Mouse (Mus musculus) ZHBTc4 (cell line): ENCODE measurements around the gene Gjd2.

Source experiments
- DNase-seq: peaks from one replicate; pipeline ENCODE4 v3.0.0-alpha.2; 2011; ENCODE audit warnings: low read depth, low spot score

Gjd2 gene

DNA sequence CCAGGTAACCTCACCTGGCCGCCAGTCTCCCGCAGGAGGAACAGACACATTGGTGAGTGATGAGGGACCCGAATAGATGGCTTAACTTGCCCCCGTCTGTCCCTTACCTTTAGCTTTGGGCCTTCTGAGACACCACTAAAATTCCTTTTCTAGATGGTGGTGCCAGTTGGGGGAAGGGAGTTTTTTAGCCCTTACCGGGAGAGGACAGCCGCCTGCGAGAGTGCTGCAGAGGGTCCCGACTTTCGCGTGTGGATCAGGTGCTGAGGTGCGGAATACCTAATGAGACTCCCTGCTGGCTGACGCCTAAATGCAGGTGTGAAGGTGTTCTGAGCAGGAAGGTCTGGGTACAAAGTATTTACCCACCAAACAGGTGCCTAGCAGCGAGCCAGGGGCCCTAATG lies 427 bp upstream of the Gjd2 start:
- DNase-seq: peak; percentile 5

DNA sequence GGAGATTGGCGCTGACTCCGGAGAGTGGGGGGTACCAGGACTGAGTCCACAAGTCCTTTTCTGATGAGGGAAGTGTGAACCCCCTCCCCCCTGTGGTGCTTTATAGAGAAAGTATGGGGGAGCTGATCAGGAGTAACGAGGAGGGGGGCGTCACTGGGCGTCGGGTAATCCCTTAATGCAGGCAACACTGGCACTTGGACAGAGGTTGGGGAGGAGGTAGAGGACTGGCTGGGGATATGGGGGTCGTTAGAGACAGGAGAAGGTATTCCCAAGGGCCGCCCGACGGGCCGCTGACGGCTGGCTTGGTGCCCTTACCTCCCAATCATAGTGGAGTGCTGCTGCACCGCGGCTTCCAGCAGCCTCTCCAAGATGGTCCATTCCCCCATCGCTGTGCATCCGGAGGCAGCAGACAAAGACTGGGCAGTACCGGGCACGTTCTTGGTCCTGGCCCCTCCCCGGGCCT lies 639 bp downstream of the Gjd2 start:
- peak; percentile 14 for DNase-seq

GRCm38 (mm10) chr2:114011838-114012237 lies 1.6 kb downstream of the Gjd2 start:
- peak; percentile 61 for DNase-seq

GRCm38 (mm10) chr2:114008321-114008720 lies 5.1 kb downstream of the Gjd2 start:
- DNase-seq: no peak

GRCm38 (mm10) chr2:113997484-113997883 lies 15.9 kb downstream of the Gjd2 start:
- DNase-seq: no peak

GRCm38 (mm10) chr2:113996930-113997329 lies 16.5 kb downstream of the Gjd2 start:
- DNase-seq: no peak

GRCm38 (mm10) chr2:113984890-113985289 lies 28.5 kb downstream of the Gjd2 start:
- DNase-seq: peak; percentile 23

- DNase-seq: no peak
Measured at GRCm38 (mm10) chr2:113980664-113981063, 32.8 kb downstream of the Gjd2 start.

DNA sequence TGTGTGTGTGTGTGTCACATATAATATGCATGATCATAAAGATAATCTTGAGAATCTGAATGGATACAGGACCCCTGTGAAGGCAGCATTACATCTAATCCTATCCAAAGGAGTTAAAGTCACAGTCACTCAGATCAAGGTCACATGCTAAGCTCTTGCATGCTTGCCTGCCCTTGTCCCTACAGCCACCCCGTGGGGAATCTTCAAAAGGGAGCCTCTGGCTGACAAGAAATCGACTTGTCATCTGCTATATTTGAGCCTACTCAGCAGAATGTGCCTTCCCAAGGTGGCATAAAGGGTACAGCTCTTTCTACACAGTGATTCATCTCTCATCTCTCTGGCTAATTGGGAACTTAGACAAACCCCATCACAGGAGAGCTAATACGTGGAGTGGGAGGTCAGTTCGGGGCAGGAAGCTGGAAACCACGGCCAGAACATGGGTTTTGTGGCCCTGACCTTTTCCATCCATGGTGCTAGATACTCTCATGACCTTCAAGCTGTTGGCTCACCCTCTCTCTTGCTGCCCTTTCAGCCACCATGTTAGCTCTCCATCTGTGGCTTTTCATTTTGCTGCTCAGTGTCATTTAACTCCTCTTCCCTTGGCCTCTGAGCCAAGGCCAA lies 35.2 kb downstream of the Gjd2 start:
- no peak for DNase-seq

DNA sequence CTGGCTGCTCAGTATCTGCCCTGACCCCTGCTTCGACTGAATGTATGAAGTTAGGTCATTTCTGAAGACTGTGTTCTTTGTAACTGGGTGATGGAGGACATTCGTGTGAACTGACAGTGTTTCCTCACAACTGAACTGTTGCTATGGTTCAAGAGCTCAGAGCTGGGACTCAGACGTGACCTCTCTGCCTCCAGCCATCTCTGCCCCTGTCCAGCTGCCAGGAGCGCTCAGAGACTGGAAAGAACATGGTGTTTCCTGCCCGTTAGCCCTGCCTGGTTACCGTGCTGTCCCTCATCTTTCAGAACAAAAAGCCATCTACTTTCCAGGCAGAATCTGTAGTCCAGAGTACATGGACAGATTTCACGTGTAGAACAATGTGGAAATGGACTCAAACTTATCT lies 39.5 kb downstream of the Gjd2 start:
- no peak for DNase-seq

GRCm38 (mm10) chr2:113966421-113966820 lies 47.0 kb downstream of the Gjd2 start:
- DNase-seq: no peak
